Mouse (Mus musculus) lung, embryonic 15.5 days (tissue): ENCODE data around the gene Lipe. TPM values are rescaled to one million over a fixed set of nuclear protein-coding genes. Genes with fewer than 3 reads are reported as not detected.
A peak's percentile ranks its signal among the peaks of the same experiment; 100 is the strongest.

Experiments
- ATAC-seq: fragments of 200-750 bp; cut with Nextera tagmentation; 2 replicates; pipeline ENCODE4 v1.8.0; 2017; ENCODE audit warnings: moderate number of reproducible peaks, borderline replicate concordance; ENCODE audit not compliant: low FRiP score, low TSS enrichment; ENCODE audit errors: extremely low read depth
- H3K27ac ChIP-seq: fragments of 300-500 bp; sonication (generic); 2 replicates; pipeline ENCODE4 v1.5.1; 2015; ENCODE audit warnings: moderate library complexity, mild to moderate bottlenecking, inconsistent platforms
- H3K27me3 ChIP-seq: fragments of 300-500 bp; sonication (generic); 2 replicates; pipeline ENCODE4 v1.6.1; 2015; ENCODE audit warnings: inconsistent platforms
- H3K36me3 ChIP-seq: fragments of 300-500 bp; sonication (generic); 2 replicates; pipeline ENCODE4 v1.6.1; 2015; ENCODE audit warnings: inconsistent platforms
- H3K4me1 ChIP-seq: fragments of 300-500 bp; sonication (generic); 2 replicates; pipeline ENCODE4 v1.6.1; 2015; ENCODE audit warnings: inconsistent platforms
- H3K4me2 ChIP-seq: fragments of 300-500 bp; sonication (generic); 2 replicates; pipeline ENCODE4 v1.6.1; 2015; ENCODE audit warnings: inconsistent platforms, mild to moderate bottlenecking, moderate library complexity
- H3K4me3 ChIP-seq: fragments of 300-500 bp; sonication (generic); 2 replicates; pipeline ENCODE4 v1.5.1; 2015; ENCODE audit warnings: mild to moderate bottlenecking, inconsistent platforms
- H3K9ac ChIP-seq: fragments of 300-500 bp; sonication (generic); 2 replicates; pipeline ENCODE4 v1.6.1; 2015; ENCODE audit warnings: inconsistent platforms
- H3K9me3 ChIP-seq: fragments of 300-500 bp; sonication (generic); 2 replicates; pipeline ENCODE4 v1.6.1; 2016; ENCODE audit warnings: inconsistent platforms
- WGBS: fragments of 180-500 bp; shearing (Covaris S2); methylation state at CpG from one replicate; pipeline ENCODE4 v1.1.7; 2015; 5-methylcytosine and 5-hydroxymethylcytosine counted together
- polyA plus RNA-seq: library from polyadenylated mRNA; unstranded; fragments of >200 nt; fragmentation: Nextera tagmentation; extraction: Ambion mirVana; gene quantifications from 2 replicates; pipeline ENCODE4 v1.2.1, GENCODE M21; 2015

Lipe gene
- polyA plus RNA-seq: 9.3 and 9.4 TPM in 2 replicates

DNA sequence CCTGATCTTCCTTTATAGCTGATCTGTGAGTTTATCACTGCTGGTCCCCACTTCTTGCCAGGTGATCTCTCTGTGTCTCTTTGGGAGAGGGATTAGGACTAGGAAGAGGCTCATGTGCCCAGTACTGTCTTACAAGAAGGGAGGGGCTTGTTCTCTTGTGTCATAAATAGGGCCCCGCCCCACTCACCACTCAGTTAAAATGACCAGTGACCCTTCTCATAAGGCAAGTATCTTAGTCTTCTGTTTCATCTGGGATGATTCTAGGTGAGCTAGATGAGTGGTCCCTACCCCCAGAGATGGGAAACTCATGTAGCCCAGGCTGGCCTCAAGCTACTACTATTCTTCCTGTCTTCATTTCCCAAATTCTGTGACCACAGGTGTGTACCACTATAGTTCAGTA lies at the start of gene Lipe:
TSS of gene Lipe (minus strand) at position 101 of the 400 bp plus-strand sequence.
- no peaks in the 10 kb centered on the region for H3K27me3 ChIP-seq
- no peak within 1 kb of the TSS for H3K4me3 ChIP-seq
- H3K4me2 ChIP-seq: no peak within 1 kb of the TSS
- H3K9me3 ChIP-seq: no peaks in the 10 kb centered on the region
- WGBS: 91% methylated on average over 1 of the region's 1 CpGs
- H3K9ac ChIP-seq: no peak within 1 kb of the TSS
- no peak within 1 kb of the TSS for H3K27ac ChIP-seq
- ATAC-seq: no peak
- peaks cover 29% of the 10 kb centered on the region for H3K4me1 ChIP-seq
- no peaks in the 10 kb centered on the region for H3K36me3 ChIP-seq

- Histone ChIP-seq H3K27me3 (no peaks in the 10 kb centered on the region), H3K27ac (peak overlapping the region; percentile 69), H3K9ac (no peak overlapping the region), H3K4me3 (no peak overlapping the region), H3K9me3 (no peaks in the 10 kb centered on the region), H3K36me3 (no peaks in the 10 kb centered on the region), H3K4me1 (peaks cover 21% of the 10 kb centered on the region), H3K4me2 (no peak overlapping the region)
- ATAC-seq: no peak
- 74% methylated on average over 6 of the region's 6 CpGs for WGBS
These were observed 42.3 kb upstream of the Lipe start for GRCm38 (mm10) chr7:25440816-25441153.

- WGBS: 64% methylated on average over 9 of the region's 9 CpGs
- H3K27me3 ChIP-seq: no peaks in the 10 kb centered on the region
These were observed 41.7 kb upstream of the Lipe start for GRCm38 (mm10) chr7:25439978-25440815.

GRCm38 (mm10) chr7:25439124-25439822 lies 40.8 kb upstream of the Lipe start:
- no peaks in the 10 kb centered on the region for H3K27me3 ChIP-seq
- no peaks in the 10 kb centered on the region for H3K36me3 ChIP-seq
- no peaks in the 10 kb centered on the region for H3K9me3 ChIP-seq
- H3K27ac ChIP-seq: peak overlapping the region; percentile 69
- H3K4me1 ChIP-seq: peaks cover 36% of the 10 kb centered on the region
- ATAC-seq: no peak
- WGBS: 64% methylated on average over 8 of the region's 8 CpGs
- no peak overlapping the region for H3K9ac ChIP-seq
- H3K4me3 ChIP-seq: no peak overlapping the region
- no peak overlapping the region for H3K4me2 ChIP-seq

More at GRCm38 (mm10) chr7:25439978-25440815, 41.7 kb upstream of the Lipe start:
- Histone ChIP-seq H3K4me3 (no peak overlapping the region), H3K36me3 (no peaks in the 10 kb centered on the region), H3K9ac (no peak overlapping the region), H3K27ac (peak overlapping the region; percentile 69), H3K4me1 (peaks cover 27% of the 10 kb centered on the region), H3K9me3 (no peaks in the 10 kb centered on the region), H3K4me2 (no peak overlapping the region; the same call in 1 of the 2 replicates)
- ATAC-seq: peak; percentile 43

- Histone ChIP-seq H3K4me1 (peaks cover 48% of the 10 kb centered on the region), H3K27me3 (no peaks in the 10 kb centered on the region), H3K9me3 (no peaks in the 10 kb centered on the region), H3K4me3 (no peak overlapping the region), H3K9ac (no peak overlapping the region), H3K4me2 (no peak overlapping the region), H3K27ac (no peak overlapping the region), H3K36me3 (no peaks in the 10 kb centered on the region)
- ATAC-seq: no peak
- WGBS: 68% methylated on average over 2 of the region's 2 CpGs
These were observed 38.2 kb upstream of the Lipe start for GRCm38 (mm10) chr7:25436704-25437103.

DNA sequence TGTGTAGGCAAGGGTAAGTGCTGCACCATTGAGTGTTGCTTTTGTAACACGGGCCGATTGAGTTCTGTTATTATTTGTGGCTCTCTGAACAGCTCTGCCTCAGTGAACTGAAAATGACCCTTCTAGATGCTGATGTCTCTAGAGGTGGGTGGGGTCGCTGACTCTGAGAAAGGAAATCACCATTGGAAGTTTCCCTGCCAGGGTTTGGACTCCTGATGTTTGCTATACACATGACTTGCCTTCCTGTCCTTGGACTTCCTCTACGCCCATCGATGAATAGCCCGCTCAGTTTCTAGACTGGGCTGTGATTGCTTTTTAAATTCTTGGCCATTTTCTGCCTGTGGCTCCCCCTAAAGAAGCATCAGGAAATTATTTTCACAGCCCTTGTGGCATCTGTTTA lies 37.7 kb upstream of the Lipe start:
- H3K9ac ChIP-seq: no peak overlapping the region
- 0 out of 2 replicates have a peak overlapping the region, but pooled peaks have one; percentile 31 for H3K27ac ChIP-seq
- peaks cover 48% of the 10 kb centered on the region for H3K4me1 ChIP-seq
- 64% methylated on average over 6 of the region's 6 CpGs for WGBS
- no peaks in the 10 kb centered on the region for H3K9me3 ChIP-seq
- no peaks in the 10 kb centered on the region for H3K36me3 ChIP-seq
- ATAC-seq: no peak
- H3K4me2 ChIP-seq: no peak overlapping the region
- H3K4me3 ChIP-seq: no peak overlapping the region
- no peaks in the 10 kb centered on the region for H3K27me3 ChIP-seq

DNA sequence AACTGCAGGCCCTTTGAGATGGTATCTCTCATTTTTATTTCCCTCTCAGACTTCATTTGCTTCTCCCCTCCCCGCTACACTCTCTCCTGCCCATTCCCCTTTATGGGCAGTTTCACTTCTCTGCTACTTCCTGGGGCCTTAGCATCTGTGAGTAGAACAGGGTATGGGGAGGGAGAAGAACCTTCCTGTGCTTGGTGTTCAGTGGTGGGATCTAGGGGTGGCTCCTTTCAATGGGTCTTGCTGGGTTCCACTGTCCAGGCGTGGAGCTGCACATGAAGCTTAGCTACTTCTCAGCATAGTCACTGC lies 37.0 kb upstream of the Lipe start:
- Histone ChIP-seq H3K27ac (0 out of 2 replicates have a peak overlapping the region, but pooled peaks have one; percentile 31), H3K4me1 (peaks cover 45% of the 10 kb centered on the region), H3K36me3 (no peaks in the 10 kb centered on the region), H3K27me3 (no peaks in the 10 kb centered on the region), H3K4me2 (no peak overlapping the region), H3K9me3 (no peaks in the 10 kb centered on the region), H3K4me3 (no peak overlapping the region), H3K9ac (no peak overlapping the region)
- 83% methylated on average over 2 of the region's 2 CpGs for WGBS
- ATAC-seq: no peak

DNA sequence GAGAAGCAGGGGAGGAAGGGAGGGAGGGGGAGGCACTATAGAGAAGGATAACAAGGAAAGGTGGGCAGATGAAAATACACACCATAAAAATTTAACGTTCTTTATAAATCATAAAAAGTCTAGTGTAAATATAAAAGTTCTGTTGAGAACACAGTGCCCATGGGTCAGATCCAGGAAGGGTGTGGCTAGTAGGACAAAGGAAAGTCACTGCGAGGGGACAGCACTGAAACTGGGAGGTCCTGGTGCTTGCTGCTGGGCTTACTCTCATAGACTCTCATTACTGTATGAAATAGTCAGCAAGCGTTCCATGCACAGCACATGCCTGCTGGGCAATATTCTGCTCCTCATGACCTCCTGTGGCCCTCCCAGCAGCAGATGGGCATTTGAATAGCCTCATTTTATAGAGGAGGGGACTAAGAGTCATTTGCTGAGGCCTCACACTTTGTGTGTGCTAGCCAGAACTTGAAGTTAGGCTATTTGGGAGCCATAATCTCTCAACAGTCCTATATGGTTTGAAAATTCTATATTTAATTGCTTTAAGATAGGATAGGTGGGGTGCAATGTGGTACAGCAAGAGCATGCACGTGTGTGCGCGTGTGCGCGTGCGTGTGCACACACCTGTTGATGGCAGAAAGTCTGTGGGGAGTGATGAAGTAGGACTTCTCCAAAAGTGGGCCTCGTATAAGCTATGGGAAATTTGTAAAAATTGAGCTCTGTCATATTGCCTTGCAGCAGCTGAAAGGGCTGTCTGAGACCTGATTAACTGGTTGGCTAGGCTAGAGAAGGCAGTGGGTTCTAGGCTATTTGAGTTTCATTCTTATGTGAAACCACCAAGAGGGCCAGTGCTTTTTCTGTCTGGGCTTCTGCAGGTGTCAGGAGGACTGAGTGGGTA lies 36.4 kb upstream of the Lipe start:
- Histone ChIP-seq H3K9ac (no peak overlapping the region), H3K27ac (0 out of 2 replicates have a peak overlapping the region, but pooled peaks have one; percentile 31), H3K4me1 (peaks cover 43% of the 10 kb centered on the region), H3K27me3 (no peaks in the 10 kb centered on the region), H3K4me3 (no peak overlapping the region), H3K9me3 (no peaks in the 10 kb centered on the region), H3K36me3 (no peaks in the 10 kb centered on the region), H3K4me2 (no peak overlapping the region)
- ATAC-seq: no peak
- WGBS: 85% methylated on average over 10 of the region's 10 CpGs

DNA sequence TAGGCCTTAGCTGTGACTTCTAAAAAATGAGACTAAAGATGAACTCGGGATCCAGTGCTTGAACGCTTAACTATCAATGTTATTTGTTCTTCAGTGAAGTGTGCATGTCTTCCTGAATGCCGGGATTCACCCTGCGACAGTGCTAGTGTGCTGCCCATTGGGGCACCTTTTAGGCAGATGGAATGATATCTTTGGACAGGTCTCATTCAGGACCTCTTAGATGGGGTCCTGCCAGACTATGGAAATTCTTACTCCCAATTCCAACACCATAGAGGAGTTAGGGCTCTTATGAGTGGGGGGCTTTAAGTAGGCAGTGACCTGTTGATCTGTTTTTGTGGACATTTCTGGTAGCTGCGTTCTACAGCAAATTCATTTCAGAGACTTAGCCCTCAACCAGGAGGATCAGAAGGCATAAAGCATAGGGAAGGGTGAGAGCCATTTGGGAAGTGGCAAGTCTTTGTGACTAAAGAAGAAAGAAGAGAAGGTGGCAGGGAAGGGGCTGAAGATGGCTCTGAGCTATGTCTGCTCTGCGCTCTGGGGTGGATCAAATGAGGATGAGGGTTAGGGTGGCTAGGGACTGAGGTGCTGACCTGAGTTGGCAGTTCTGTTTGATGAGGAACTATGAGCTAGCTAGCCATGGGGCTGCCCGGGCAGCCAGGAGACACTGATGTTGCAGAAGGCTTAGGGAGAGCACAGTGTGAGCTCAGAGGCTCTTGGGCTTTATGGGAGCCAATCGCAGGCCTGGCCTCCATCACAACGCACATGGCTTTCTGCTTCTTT lies 35.5 kb upstream of the Lipe start:
- 82% methylated on average over 9 of the region's 9 CpGs for WGBS
- Histone ChIP-seq H3K27ac (peak overlapping the region; percentile 73), H3K36me3 (no peaks in the 10 kb centered on the region), H3K27me3 (no peaks in the 10 kb centered on the region), H3K9me3 (no peaks in the 10 kb centered on the region), H3K4me1 (peaks cover 43% of the 10 kb centered on the region), H3K4me2 (no peak overlapping the region), H3K9ac (no peak overlapping the region), H3K4me3 (no peak overlapping the region)
- no peak for ATAC-seq

DNA sequence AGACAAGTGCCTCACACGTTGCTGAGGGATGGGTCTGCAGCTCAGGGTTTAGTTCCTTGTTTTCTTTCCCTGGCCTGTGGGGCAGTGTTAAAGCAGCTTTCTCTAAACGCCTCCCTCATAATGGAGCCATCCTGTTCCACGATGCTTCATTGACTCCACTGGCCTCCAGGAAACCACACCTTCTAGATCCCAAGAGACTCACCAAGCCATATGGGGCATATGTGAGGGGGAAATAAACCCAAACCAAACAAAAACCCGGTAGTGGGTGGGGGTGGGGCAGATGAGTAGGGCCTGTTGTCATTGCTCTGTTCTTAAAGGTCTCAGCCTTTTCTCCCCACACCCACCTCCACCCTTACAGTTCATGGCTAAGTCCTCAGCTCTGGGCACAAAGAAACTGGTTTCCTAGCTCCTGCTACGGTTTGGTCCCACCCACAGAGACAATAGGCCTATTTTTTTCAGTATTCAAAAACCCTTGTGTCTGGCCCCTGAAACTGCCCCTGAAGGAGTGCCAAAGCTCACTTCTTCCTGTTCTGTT lies 34.6 kb upstream of the Lipe start:
- Histone ChIP-seq H3K4me1 (peaks cover 43% of the 10 kb centered on the region), H3K27me3 (no peaks in the 10 kb centered on the region), H3K36me3 (no peaks in the 10 kb centered on the region), H3K4me3 (no peak overlapping the region), H3K4me2 (no peak overlapping the region), H3K27ac (peak overlapping the region; percentile 73), H3K9me3 (no peaks in the 10 kb centered on the region), H3K9ac (no peak overlapping the region)
- ATAC-seq: peak; percentile 59
- 10% methylated on average over 5 of the region's 5 CpGs for WGBS

DNA sequence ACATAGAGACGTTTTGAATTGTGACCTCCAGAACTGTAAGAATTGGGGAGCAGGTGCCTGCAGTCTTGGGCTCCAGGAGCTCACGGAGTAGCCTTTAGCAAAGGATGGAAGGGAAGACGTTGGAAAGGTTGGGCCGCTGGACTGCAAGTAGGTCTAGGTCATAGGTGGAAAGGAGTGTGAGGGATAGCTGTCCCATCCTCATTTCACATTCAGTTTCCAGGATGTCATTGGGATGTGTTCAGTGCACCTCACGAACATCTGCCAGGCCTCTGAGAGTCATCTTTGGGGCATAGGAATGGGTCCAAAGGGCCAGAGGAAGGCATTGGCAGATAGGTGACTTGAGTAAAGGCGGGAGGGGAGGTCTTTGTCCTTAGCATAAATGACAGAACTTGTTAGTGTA lies 33.9 kb upstream of the Lipe start:
- Histone ChIP-seq H3K4me2 (no peak overlapping the region), H3K4me1 (peaks cover 43% of the 10 kb centered on the region), H3K27ac (no peak overlapping the region), H3K36me3 (no peaks in the 10 kb centered on the region), H3K27me3 (no peaks in the 10 kb centered on the region), H3K4me3 (no peak overlapping the region), H3K9ac (no peak overlapping the region), H3K9me3 (no peaks in the 10 kb centered on the region)
- no peak for ATAC-seq
- 89% methylated on average over 6 of the region's 6 CpGs for WGBS
